Mouse (Mus musculus) kidney, adult 2 months (tissue): ENCODE results near the gene Klhl8. TPM values are rescaled to one million over a fixed set of nuclear protein-coding genes. Genes with fewer than 3 reads are reported as not detected.
"Not testable (repeated sequence)": the region's sequence is repeated elsewhere in the genome, so short reads cannot be mapped to it uniquely, and the experiment has no call there.

Source experiments
- DNase-seq: peaks from one replicate; pipeline ENCODE4 v3.0.0; 2021
- H3K27ac ChIP-seq: fragments of 200-500 bp; 2 replicates; pipeline ENCODE4 v1.5.1; 2012; ENCODE audit warnings: low read depth, low read length, control low read depth, inconsistent platforms; ENCODE audit not compliant: insufficient read depth
- H3K27me3 ChIP-seq: fragments of 200-500 bp; replicated peaks from 2 replicates; pipeline ENCODE4 v1.6.1; 2012; ENCODE audit warnings: mild to moderate bottlenecking, moderate library complexity, low read length, inconsistent platforms; ENCODE audit not compliant: control insufficient read depth, insufficient read depth
- H3K36me3 ChIP-seq: fragments of 200-500 bp; 2 replicates; pipeline ENCODE4 v1.6.1; 2012; ENCODE audit warnings: mild to moderate bottlenecking, moderate library complexity, low read length, inconsistent platforms; ENCODE audit not compliant: control insufficient read depth, insufficient read depth
- H3K4me1 ChIP-seq: fragments of 200-500 bp; 2 replicates; pipeline ENCODE4 v1.6.1; 2011; ENCODE audit warnings: low read length; ENCODE audit not compliant: control insufficient read depth, insufficient read depth
- H3K4me3 ChIP-seq: fragments of 200-500 bp; 2 replicates; pipeline ENCODE4 v1.5.1; 2011; ENCODE audit warnings: mild to moderate bottlenecking, low read depth, low read length, control low read depth; ENCODE audit not compliant: insufficient read depth
- CTCF ChIP-seq: fragments of 200-500 bp; conservative IDR thresholded peaks from 2 replicates; pipeline ENCODE4 v1.5.1; 2011; ENCODE audit warnings: low read depth, mild to moderate bottlenecking, control low read depth, low read length, moderate library complexity, mixed read lengths; ENCODE audit not compliant: insufficient read depth, insufficient read length
- POLR2A ChIP-seq: fragments of 200-500 bp; IDR thresholded peaks from one replicate; pipeline ENCODE4 v1.6.1; 2011; ENCODE audit warnings: low read depth, low read length, control low read depth
- WGBS: fragments of 180-500 bp; shearing (Covaris S2); methylation state at CpG from one replicate; pipeline ENCODE4 v1.1.7; 2018; 5-methylcytosine and 5-hydroxymethylcytosine counted together
- polyA plus RNA-seq: library from polyadenylated mRNA; depleted of rRNA; stranded (reverse); fragments of >200 nt; gene quantifications from 2 replicates; pipeline ENCODE4 v1.2.3, GENCODE M21; 2012; rRNA removed

The Klhl8 gene
- 5.6 and 6.1 TPM in 2 replicates for polyA plus RNA-seq

DNA sequence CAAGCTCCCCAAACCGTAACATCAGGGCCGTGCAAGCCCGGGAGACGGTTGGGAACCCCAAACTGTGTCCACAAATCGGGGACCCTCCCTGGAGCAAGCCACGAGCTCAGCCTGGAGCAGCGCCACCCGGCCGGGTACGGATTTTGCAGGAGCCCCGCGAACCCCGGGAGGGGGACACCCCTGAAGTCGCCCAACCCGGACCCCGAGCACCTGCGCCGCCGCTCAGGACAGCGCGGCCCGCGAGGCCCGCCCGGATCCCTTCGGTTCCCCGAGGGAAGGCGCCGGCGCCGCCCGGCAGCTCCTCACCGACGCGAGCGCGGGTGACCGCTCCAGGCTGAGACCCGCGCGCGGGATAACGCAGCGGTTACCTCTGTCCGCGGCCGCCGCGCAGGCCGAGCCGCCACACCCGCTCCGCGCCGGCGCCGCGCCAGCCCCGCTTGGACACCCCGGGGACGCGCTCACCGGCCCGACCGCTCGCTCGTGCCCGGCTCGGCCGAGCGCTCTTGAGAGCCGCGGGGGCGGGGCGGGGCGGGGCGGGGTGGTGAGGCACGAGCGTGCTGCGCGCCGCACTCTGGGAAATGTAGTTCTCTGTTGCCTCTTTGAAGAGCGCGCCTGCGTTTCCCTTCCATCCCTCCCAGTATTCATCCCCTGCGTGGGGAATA lies at the start of gene Klhl8:
Gene Klhl8 (minus strand): TSS at position 512 of the 662 bp plus-strand sequence.
- DNase-seq = peak; percentile 93
- Histone ChIP-seq H3K4me3 (peak within 1 kb of the TSS; percentile 86), H3K27ac (no peak within 1 kb of the TSS), H3K27me3 (no peaks in the 10 kb centered on the region), H3K36me3 (no peaks in the 10 kb centered on the region), H3K4me1 (no peaks in the 10 kb centered on the region; the same call in 1 of the 2 replicates)
- TF ChIP-seq POLR2A (no peak), CTCF (no peak)
- under 1% methylated on average over 75 of the region's 86 CpGs for WGBS

GRCm38 (mm10) chr5:103954638-103955037 lies 43.6 kb upstream of the Klhl8 start:
- WGBS = 80% methylated on average over 5 of the region's 5 CpGs
- Histone ChIP-seq H3K4me3 (no peak overlapping the region), H3K36me3 (no peaks in the 10 kb centered on the region), H3K4me1 (no peaks in the 10 kb centered on the region), H3K27me3 (no peaks in the 10 kb centered on the region), H3K27ac (no peak overlapping the region)
- no peak for DNase-seq
- TF ChIP-seq CTCF = no peak
- no peak for TF ChIP-seq POLR2A

- Histone ChIP-seq H3K4me3 (no peak overlapping the region), H3K36me3 (no peaks in the 10 kb centered on the region), H3K27me3 (no peaks in the 10 kb centered on the region), H3K27ac (no peak overlapping the region), H3K4me1 (no peaks in the 10 kb centered on the region)
- 81% methylated on average over 10 of the region's 10 CpGs for WGBS
- TF ChIP-seq CTCF (no peak), POLR2A (no peak)
- no peak for DNase-seq
These were observed 42.4 kb upstream of the Klhl8 start for GRCm38 (mm10) chr5:103953135-103954083.

GRCm38 (mm10) chr5:103950138-103950537 lies 39.1 kb upstream of the Klhl8 start:
- H3K4me3 ChIP-seq, H3K27me3 ChIP-seq, DNase-seq, H3K4me1 ChIP-seq, H3K36me3 ChIP-seq, H3K27ac ChIP-seq: not testable (repeated sequence)
- WGBS = 93% methylated on average over 15 of the region's 15 CpGs

DNA sequence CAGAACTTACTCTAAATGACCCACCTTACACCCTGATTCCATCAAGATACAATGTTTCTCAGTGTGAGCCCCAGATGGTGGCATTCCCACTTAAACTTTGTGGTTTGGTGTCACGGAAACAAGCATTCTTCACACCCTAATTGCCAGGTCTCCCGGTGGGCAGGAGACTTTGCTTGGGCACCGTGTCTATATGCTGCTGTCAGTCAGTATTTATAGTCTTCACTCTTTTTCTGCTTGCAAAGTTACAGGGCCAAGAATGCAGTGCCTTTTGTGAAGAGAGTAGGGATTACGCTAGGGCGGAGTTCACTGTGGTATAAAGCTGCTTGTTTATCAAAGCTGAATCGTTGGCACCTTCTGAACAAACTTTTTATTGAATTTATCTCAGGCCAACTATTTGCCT lies 32.1 kb upstream of the Klhl8 start:
- Histone ChIP-seq H3K27ac (no peak overlapping the region), H3K36me3 (no peaks in the 10 kb centered on the region), H3K27me3 (no peaks in the 10 kb centered on the region), H3K4me1 (no peaks in the 10 kb centered on the region), H3K4me3 (no peak overlapping the region)
- no peak for TF ChIP-seq CTCF
- TF ChIP-seq POLR2A = no peak
- DNase-seq = no peak
- WGBS = 62% methylated on average over 6 of the region's 6 CpGs

DNA sequence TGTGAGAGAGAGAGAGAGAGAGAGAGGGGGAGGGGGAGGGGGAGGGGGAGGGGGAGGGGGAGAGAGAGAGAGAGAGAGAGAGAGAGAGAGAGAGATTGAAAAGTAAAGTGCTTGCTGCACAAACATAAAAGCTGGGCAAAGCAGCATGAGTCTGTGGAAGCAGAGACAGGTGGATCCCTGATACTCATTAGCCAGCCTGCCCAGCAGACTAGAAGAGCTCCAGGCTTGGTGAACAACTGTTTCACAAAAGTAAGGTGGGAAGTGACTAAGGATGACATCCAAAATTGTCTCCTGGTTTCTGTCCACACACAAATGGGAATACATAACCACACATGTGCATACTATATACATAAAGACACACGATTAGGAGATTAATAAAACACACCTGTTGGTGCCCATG lies 28.8 kb upstream of the Klhl8 start:
- H3K27me3 ChIP-seq = no peaks in the 10 kb centered on the region
- DNase-seq = no peak
- no peak overlapping the region for H3K4me3 ChIP-seq
- WGBS = 74% methylated on average over 1 of the region's 1 CpGs
- no peaks in the 10 kb centered on the region for H3K4me1 ChIP-seq
- no peaks in the 10 kb centered on the region for H3K36me3 ChIP-seq
- TF ChIP-seq POLR2A (no peak), CTCF (no peak)
- no peak overlapping the region for H3K27ac ChIP-seq

- no peak for DNase-seq
- Histone ChIP-seq H3K27ac (no peak overlapping the region), H3K27me3 (no peaks in the 10 kb centered on the region), H3K4me3 (no peak overlapping the region), H3K36me3 (no peaks in the 10 kb centered on the region), H3K4me1 (no peaks in the 10 kb centered on the region)
- 55% methylated on average over 7 of the region's 7 CpGs for WGBS
- TF ChIP-seq POLR2A (no peak), CTCF (no peak)
These were observed 28.2 kb upstream of the Klhl8 start for GRCm38 (mm10) chr5:103939350-103939652.
